In the genomic region with DNA sequence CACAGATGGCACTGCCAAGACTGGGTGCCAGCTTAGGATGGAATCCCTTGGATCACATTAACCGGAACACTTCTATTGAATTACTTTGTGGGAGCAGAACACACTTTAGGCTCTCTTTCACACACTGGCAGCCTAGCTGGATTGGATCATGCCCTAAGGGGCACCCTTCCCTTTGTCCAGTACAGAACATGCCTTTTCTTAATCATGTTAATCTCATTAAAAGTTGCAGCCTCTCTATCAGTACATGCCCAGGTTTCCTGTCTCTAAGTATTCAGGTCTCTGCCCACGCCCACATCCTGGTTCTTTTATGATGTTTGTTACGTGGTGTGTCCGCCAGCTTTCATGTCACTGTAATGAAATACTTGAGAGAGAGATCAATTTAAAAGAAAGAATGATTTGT, we compare ENCODE assay signal across 28 mouse cellular contexts.
A peak's percentile ranks its signal among the peaks of the same experiment; 100 is the strongest.
DNase-seq lines count a peak whose midpoint lies in the region; ATAC-seq and TF ChIP-seq lines count a peak whose summit lies in the region.
"Had no signal": no experiment of that assay in that cellular context is flagged by ENCODE, and none has a peak within 500 bp of the region (broad histone marks: within the 10 kb centered on the region; RNA-seq: fewer than 3 reads in every experiment).

No protein-coding gene starts in this region.

- no peak overlapping the region for H3K27ac ChIP-seq in lung, embryonic 14.5 days (ENCODE audit: low read depth)
- no peak overlapping the region for H3K27ac ChIP-seq in lung, postnatal 0 days (ENCODE audit: low read length)
- H3K27ac ChIP-seq: embryonic facial prominence, embryonic 13.5 days; embryonic facial prominence, embryonic 15.5 days; forebrain, embryonic 10.5 days; forebrain, embryonic 12.5 days had no signal

- 65% methylated on average over 4 of the region's 4 CpGs for WGBS in lung, embryonic 14.5 days
- WGBS in lung, postnatal 0 days: 63% methylated on average over 4 of the region's 4 CpGs
- WGBS in lung, adult 2 months: 48% methylated on average over 4 of the region's 4 CpGs

- H3K4me1 ChIP-seq in lung, embryonic 14.5 days (ENCODE audit: insufficient read depth): no peaks in the 10 kb centered on the region
- H3K4me1 ChIP-seq in lung, postnatal 0 days (ENCODE audit: insufficient read depth, low read depth, low read length): no peaks in the 10 kb centered on the region
- no peaks in the 10 kb centered on the region for H3K4me1 ChIP-seq in lung, adult 2 months (ENCODE audit: control insufficient read depth, insufficient read depth, low read length)
- H3K4me1 ChIP-seq: embryonic facial prominence, embryonic 15.5 days had no signal

- no peak for ATAC-seq in lung, embryonic 14.5 days (ENCODE audit: insufficient read depth)
- peak; percentile 71 for ATAC-seq in lung, postnatal 0 days
- ATAC-seq in common myeloid progenitor, adult 5-6 weeks (replicated peaks; ENCODE audit: low read depth, poor library complexity, severe bottlenecking): peak; percentile 66
- ATAC-seq: activated CD4-positive, CD25-positive, alpha-beta regulatory T cell, adult 4 months; CD4-positive, CD25-positive, alpha-beta regulatory T cell, adult 4 months; forebrain, embryonic 14.5 days; Patski had no signal

- no peak overlapping the region for H3K4me3 ChIP-seq in lung, embryonic 14.5 days (ENCODE audit: low read depth, low read length)
- no peak overlapping the region for H3K4me3 ChIP-seq in lung, postnatal 0 days (ENCODE audit: low read depth, low read length)
- H3K4me3 ChIP-seq in lung, adult 2 months (replicated peaks; ENCODE audit: extremely low read depth, low read depth, low read length): no peak overlapping the region
- H3K4me3 ChIP-seq: embryonic facial prominence, embryonic 13.5 days; embryonic facial prominence, embryonic 15.5 days; erythroblast, embryonic 14.5 days; forebrain, embryonic 10.5 days; forebrain, embryonic 12.5 days had no signal

- H3K9me3 ChIP-seq in lung, embryonic 14.5 days (ENCODE audit: low read depth, low read length): no peaks in the 10 kb centered on the region
- no peaks in the 10 kb centered on the region for H3K9me3 ChIP-seq in lung, postnatal 0 days (ENCODE audit: low read length)
- H3K9me3 ChIP-seq: embryonic facial prominence, embryonic 13.5 days; embryonic facial prominence, embryonic 15.5 days; forebrain, embryonic 10.5 days; forebrain, embryonic 12.5 days; G1E had no signal

- DNase-seq in heart, adult 11 months: peak; percentile 64
- no peak for DNase-seq in heart, postnatal 14 days
- DNase-seq in lung, embryonic 14.5 days: peak; percentile 36
- DNase-seq in lung, postnatal 10 days: no peak
- peak; percentile 31 for DNase-seq in lung, postnatal 0 days (ENCODE audit: low spot score)
- no peak for DNase-seq in lung, adult 2 months
- no peak for DNase-seq in retina, embryonic 14.5 days (ENCODE audit: low spot score)
- DNase-seq: adrenal gland, adult 8-10 months; adrenal gland, postnatal 14 days; adrenal gland, postnatal 36 days; B cell, adult 2 months; cerebellum, adult 11-12 months; cerebellum, adult 2 months; cerebellum, adult 9-10 months; cerebellum, postnatal 10 days; cerebellum, postnatal 25 days; embryo, embryonic 11 days had no signal

- intact Hi-C loops in heart, postnatal 14 days (cut with DNase I): no loop called here

- no peak; the same call in 1 of the 2 replicates for TF ChIP-seq EP300 in lung, postnatal 0 days (IDR thresholded peaks at IDR 0.05)

- TF ChIP-seq POLR2A in lung, adult 2 months (IDR thresholded peaks at IDR 0.05; ENCODE audit: borderline replicate concordance, extremely low read depth, low read depth, low read length): no peak

- no peak overlapping the region for H3K9ac ChIP-seq in lung, embryonic 14.5 days
- no peak overlapping the region for H3K9ac ChIP-seq in lung, postnatal 0 days (replicated peaks; ENCODE audit: low read depth)
- H3K9ac ChIP-seq: embryonic facial prominence, embryonic 13.5 days; embryonic facial prominence, embryonic 15.5 days; forebrain, embryonic 12.5 days had no signal

- no peaks in the 10 kb centered on the region for H3K36me3 ChIP-seq in lung, embryonic 14.5 days (ENCODE audit: insufficient read depth)
- H3K36me3 ChIP-seq in lung, postnatal 0 days (ENCODE audit: insufficient read depth, low read length): no peaks in the 10 kb centered on the region
- H3K36me3 ChIP-seq: embryonic facial prominence, embryonic 13.5 days; embryonic facial prominence, embryonic 15.5 days; forebrain, embryonic 10.5 days; forebrain, embryonic 12.5 days; G1E had no signal

- H3K27me3 ChIP-seq in lung, embryonic 14.5 days (ENCODE audit: insufficient read depth, low read length): no peaks in the 10 kb centered on the region
- no peaks in the 10 kb centered on the region for H3K27me3 ChIP-seq in lung, postnatal 0 days (replicated peaks; ENCODE audit: insufficient read depth, low read length)
- H3K27me3 ChIP-seq: embryonic facial prominence, embryonic 13.5 days; embryonic facial prominence, embryonic 15.5 days; forebrain, embryonic 12.5 days had no signal

- no peak for TF ChIP-seq CTCF in lung, embryonic 14.5 days (IDR thresholded peaks at IDR 0.05; ENCODE audit: low read depth)
- TF ChIP-seq CTCF in lung, postnatal 0 days (IDR thresholded peaks at IDR 0.05): no peak
- no peak for TF ChIP-seq CTCF in lung, adult 2 months (IDR thresholded peaks at IDR 0.05; ENCODE audit: insufficient read depth, low read length)

- H3K4me2 ChIP-seq in lung, embryonic 14.5 days: no peak overlapping the region
- H3K4me2 ChIP-seq in lung, postnatal 0 days (replicated peaks; ENCODE audit: low read depth, low read length): no peak overlapping the region
- H3K4me2 ChIP-seq: embryonic facial prominence, embryonic 13.5 days; embryonic facial prominence, embryonic 15.5 days; forebrain, embryonic 12.5 days had no signal

Comparison
In these comparisons a context has a peak if more than half of its experiments do, and no peak if none do; other contexts are left out.
1. DNase-seq: peak in heart, adult 11 months (single experiment), lung, embryonic 14.5 days (single experiment) and lung, postnatal 0 days (single experiment); none in heart, postnatal 14 days (0 of 2), lung, postnatal 10 days (single experiment), lung, adult 2 months (single experiment) and retina, embryonic 14.5 days (single experiment).